Mouse (Mus musculus) limb, embryonic 15.5 days (tissue): ENCODE data around the gene Nebl. TPM values are rescaled to one million over a fixed set of nuclear protein-coding genes. Genes with fewer than 3 reads are reported as not detected.

ENCODE experiments used
- microRNA-seq: library from miRNA; unstranded; fragments of <30 nt; microRNA quantifications from one replicate; pipeline ENCODE4, GENCODE M21; 2016
- polyA plus RNA-seq: library from polyadenylated mRNA; unstranded; fragments of >200 nt; fragmentation: Nextera tagmentation; extraction: Ambion mirVana; gene quantifications from 2 replicates; pipeline ENCODE4 v1.2.1, GENCODE M21; 2015

Gene Nebl
- polyA plus RNA-seq, 1 experiment from 2014 or later = 30.4 TPM

Small RNA genes within 50 kb of the gene (microRNA-seq; reads per million reads assigned to microRNA genes)
- not detected for gene Mir6419
